Mouse (Mus musculus): ENCODE measurements around the gene Prrt3.

Prrt3 gene

DNA sequence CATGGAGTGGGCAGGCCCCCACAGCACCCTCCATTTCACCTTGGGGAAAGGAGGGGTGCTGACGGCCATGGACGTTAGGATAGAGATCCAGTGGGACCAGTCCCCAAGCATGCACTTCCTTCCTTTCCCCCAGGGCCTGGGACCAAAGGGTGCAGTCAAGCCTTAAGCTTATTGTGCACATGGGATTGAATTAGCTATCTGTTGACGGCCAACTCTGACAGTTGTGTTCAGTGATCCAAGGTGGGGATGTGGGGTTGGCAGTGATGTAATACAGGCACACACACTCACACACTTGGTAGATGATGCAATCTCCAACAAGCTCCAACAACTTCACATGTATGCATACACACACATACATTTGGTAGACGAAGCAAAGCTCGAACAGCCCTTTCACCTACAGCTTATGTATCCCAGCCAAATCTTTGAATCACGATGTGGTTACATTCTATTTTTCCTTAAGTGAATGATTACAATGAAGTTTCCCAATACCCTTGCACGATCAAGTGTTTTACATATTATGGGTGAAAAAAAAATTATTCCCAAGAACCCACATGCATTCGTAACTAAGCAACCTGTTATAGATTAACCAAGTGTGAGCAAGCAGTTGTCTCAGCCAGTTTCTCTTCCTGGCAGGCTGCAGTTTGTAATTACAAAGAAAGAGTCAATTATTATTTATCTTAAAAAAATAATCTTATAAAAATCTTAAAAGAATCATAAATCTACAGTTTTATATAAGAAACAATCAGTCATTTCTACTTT is 57.3 kb downstream of the Prrt3 start:
- DNase-seq (ENCODE audit: low spot score), result no peak
